Mouse (Mus musculus): ENCODE measurements around the gene Nfe2l3. TPM values are rescaled to one million over a fixed set of nuclear protein-coding genes. Genes with fewer than 3 reads are reported as not detected.
"Not testable (repeated sequence)": the region's sequence is repeated elsewhere in the genome, so short reads cannot be mapped to it uniquely, and the experiment has no call there.

Gene Nfe2l3
- total and polyA plus RNA-seq, 3 experiments, result 0.18 to 0.76 TPM; not detected in 1

- not testable (repeated sequence) for DNase-seq
These were observed 52.1 kb downstream of the Nfe2l3 start for GRCm38 (mm10) chr6:51484556-51484955.

- DNase-seq, result no peak
These were observed 53.2 kb downstream of the Nfe2l3 start for GRCm38 (mm10) chr6:51485646-51486045.

GRCm38 (mm10) chr6:51486076-51486710, 53.7 kb downstream of the Nfe2l3 start:
- no peak for DNase-seq

GRCm38 (mm10) chr6:51486731-51487130, 54.3 kb downstream of the Nfe2l3 start:
- DNase-seq, result no peak

GRCm38 (mm10) chr6:51489787-51490186, 57.3 kb downstream of the Nfe2l3 start:
- peak; percentile 71 for DNase-seq

- no peak for DNase-seq
These were observed 65.0 kb downstream of the Nfe2l3 start for GRCm38 (mm10) chr6:51497321-51498111.

- no peak for DNase-seq
These were observed 73.2 kb downstream of the Nfe2l3 start for GRCm38 (mm10) chr6:51505671-51506070.

GRCm38 (mm10) chr6:51507556-51507955, 75.1 kb downstream of the Nfe2l3 start:
- DNase-seq, result no peak

Other genes with a start within 250 kb of the Nfe2l3 start
- 100 to 1,000 TPM; 435 to 575 TPM for gene Hnrnpa2b1, start 37.2 kb downstream of the Nfe2l3 start, total RNA-seq (2021)
- 35.2 and 41.0 TPM in 2 replicates for gene Hnrnpa2b1, start 37.2 kb downstream of the Nfe2l3 start, polyA plus RNA-seq (2012; rRNA removed)
- 10 to 100 TPM; 58.8 to 97.3 TPM for gene Cbx3, start 37.7 kb downstream of the Nfe2l3 start, total RNA-seq (2021)
- gene Cbx3, start 37.7 kb downstream of the Nfe2l3 start, polyA plus RNA-seq (2012; rRNA removed), result 5.3 and 5.9 TPM in 2 replicates
- 10 to 100 TPM; 36.2 to 69.2 TPM for gene Snx10, start 91.2 kb downstream of the Nfe2l3 start, total RNA-seq (2021)
- gene Snx10, start 91.2 kb downstream of the Nfe2l3 start, polyA plus RNA-seq (2012; rRNA removed), result 0.81 and 0.95 TPM in 2 replicates

All from adrenal gland, adult 2 months (tissue).